Mouse (Mus musculus) lung, postnatal 25 days (tissue): ENCODE results near the gene Pigyl.
"Not testable (repeated sequence)": the region's sequence is repeated elsewhere in the genome, so short reads cannot be mapped to it uniquely, and the experiment has no call there.

Experiments
- DNase-seq: peaks from one replicate; pipeline ENCODE4 v3.0.0; 2022; ENCODE audit warnings: low spot score

Gene Pigyl

GRCm38 (mm10) chr9:22138480-22138879 is 18.2 kb upstream of the Pigyl start:
- DNase-seq = no peak

DNA sequence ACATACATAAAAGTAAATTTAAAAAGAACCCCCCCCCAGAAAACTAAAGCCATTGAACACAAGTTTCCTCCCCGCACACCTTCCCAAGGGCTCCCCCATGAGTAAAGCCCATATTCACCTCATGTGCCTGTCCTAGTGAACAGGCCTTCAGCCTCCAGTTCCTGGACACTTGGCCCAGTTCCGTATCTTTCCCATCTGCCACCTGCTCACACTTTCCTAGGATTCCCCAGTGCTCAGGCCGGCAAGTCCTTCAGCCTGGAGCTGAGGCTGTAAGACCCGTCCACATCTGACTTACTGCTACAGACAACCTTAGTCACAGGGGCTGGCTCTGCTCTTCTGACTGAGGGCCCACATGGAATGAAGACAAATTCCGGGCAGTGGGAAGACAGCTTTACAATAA is 16.9 kb upstream of the Pigyl start:
- DNase-seq = no peak

GRCm38 (mm10) chr9:22143108-22144037 is 13.3 kb upstream of the Pigyl start:
- DNase-seq = peak; percentile 88

- DNase-seq = no peak
Measured at GRCm38 (mm10) chr9:22144304-22144965, 12.2 kb upstream of the Pigyl start.

GRCm38 (mm10) chr9:22149426-22150248 is 7.0 kb upstream of the Pigyl start:
- peak; percentile 35 for DNase-seq

DNA sequence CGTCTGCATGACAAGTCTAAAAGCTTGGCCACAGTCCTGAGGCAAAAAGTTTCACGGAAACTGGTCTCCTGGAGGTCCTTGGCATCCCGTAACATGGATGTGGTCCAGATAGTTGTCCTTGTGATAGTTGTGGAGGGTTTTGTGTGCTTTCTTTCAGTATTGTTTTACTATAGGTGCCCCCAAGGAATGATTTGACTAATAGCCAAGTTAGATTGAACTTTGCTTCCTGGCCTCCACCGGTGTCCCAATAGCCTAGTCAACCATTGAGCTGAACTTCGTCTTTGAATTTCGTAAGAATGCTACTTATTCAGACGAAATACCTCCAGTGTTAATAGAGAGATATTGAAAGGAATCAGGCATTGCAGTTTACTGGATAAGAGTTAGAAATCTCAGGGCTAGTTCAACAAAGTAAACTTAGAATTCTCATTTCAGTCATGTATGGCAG is 6.4 kb upstream of the Pigyl start:
- DNase-seq = not testable (repeated sequence)

- no peak for DNase-seq
Measured at GRCm38 (mm10) chr9:22150946-22151345, 5.7 kb upstream of the Pigyl start.

DNA sequence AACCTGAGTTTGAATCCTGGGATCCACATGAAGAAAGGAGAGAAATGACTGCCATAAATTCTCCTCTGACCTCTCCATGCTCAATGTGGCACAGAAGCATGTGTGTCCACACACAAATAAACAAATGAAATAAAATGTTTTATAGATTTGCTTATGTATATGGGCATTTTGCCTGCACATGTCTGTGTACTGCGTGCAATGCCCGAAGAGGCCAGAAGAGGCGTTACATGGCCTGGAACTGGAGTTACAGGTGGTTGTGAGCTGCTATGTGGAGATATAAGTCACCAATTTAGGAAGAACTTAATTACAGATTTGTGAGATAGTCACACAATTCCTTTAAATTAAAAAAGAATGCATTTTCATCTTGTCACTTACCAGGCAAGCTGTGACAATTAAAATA is 2.8 kb upstream of the Pigyl start:
- no peak for DNase-seq

DNA sequence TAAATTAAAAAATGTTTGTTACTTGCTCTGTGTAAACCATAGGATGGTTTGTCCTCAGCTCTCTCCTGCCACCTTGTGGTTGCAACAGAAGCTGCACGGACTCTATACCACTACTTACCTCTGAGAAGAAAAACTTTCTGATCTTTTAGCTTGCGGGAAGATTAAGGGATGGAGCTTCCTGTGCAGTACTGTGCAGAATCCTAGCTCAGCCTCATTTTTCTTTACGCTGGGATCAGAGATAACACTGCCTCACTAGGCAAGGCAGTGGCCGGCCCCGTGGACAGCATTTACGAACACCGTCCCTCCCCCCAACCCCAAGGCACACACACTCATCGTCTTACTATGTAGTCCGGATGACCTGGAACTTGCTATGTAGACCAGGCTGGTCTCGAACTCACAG is 1.0 kb upstream of the Pigyl start:
- DNase-seq = peak; percentile 80

DNA sequence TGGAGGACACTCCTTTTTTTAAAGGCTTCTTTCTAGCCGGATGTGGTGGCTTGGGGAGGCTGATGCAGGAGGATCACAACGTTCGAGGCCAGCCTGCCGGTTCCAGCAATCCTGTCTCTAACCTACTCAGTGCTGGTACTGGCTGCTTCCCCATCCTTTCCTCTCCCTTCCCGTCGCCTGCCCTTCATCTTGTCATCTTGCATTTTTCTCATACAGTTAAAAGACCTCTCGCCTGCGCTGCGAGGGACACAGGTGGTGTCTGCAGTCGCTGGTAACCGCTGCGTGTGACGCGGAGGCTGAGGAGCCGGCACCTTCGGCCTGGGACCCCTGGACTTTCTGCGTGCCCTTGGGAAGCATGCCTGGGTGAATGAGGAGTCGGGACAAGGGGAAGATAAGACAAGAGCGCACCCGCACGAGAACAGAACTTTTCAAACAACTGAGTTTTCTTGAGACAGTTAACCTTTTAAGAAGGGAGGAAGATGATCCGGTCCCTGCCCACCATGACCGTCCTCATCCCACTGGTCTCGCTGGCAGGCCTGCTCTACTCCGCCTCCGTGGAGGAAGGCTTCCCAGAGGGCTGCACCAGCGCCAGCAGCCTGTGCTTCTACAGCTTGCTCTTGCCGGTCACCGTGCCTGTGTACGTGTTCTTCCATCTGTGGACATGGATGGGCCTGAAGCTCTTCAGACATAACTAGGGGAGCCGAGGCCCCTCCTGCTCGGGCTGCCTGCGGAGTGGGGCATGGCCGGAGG is 1.0 kb downstream of the Pigyl start:
- DNase-seq = no peak

GRCm38 (mm10) chr9:22161299-22161698 is 4.7 kb downstream of the Pigyl start:
- DNase-seq = no peak

DNA sequence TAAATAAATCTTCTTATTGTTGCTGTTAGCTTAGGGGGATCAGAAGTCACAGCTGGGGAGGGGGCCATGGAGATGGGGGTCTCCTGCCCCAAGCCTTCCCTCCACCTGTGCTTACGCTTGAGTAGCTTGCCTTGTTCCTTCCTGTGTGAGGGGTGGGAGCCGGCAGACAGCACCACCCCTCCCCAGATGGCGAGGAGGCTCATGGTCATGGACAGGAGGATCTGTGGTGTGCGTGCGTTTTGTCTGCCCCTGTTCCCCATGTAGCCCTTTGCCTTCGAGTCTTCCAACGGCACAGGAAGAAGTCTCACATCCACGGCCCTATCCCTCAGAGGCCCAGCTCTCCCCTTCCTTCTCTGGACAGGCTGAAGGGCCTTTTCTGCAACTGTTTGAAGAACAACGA is 5.7 kb downstream of the Pigyl start:
- no peak for DNase-seq

DNA sequence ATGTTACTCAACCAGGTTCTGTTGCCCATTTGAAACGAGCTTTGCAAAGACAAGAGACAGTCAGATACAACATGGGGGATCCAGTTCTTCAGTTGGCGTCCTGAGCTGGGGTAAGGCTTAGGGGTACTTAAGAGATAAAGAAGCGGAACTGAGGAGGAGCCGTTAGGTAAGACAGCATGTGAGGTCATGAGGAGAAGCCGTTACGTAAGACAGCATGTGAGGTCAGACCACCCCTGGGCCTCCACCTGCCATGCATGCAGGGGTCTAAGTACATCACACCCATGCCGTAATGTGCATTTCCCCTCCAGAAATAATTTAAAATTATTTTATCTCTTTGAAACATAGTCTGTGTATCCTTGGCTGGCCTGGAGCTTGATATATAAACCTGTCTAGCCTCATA is 6.3 kb downstream of the Pigyl start:
- no peak for DNase-seq

DNA sequence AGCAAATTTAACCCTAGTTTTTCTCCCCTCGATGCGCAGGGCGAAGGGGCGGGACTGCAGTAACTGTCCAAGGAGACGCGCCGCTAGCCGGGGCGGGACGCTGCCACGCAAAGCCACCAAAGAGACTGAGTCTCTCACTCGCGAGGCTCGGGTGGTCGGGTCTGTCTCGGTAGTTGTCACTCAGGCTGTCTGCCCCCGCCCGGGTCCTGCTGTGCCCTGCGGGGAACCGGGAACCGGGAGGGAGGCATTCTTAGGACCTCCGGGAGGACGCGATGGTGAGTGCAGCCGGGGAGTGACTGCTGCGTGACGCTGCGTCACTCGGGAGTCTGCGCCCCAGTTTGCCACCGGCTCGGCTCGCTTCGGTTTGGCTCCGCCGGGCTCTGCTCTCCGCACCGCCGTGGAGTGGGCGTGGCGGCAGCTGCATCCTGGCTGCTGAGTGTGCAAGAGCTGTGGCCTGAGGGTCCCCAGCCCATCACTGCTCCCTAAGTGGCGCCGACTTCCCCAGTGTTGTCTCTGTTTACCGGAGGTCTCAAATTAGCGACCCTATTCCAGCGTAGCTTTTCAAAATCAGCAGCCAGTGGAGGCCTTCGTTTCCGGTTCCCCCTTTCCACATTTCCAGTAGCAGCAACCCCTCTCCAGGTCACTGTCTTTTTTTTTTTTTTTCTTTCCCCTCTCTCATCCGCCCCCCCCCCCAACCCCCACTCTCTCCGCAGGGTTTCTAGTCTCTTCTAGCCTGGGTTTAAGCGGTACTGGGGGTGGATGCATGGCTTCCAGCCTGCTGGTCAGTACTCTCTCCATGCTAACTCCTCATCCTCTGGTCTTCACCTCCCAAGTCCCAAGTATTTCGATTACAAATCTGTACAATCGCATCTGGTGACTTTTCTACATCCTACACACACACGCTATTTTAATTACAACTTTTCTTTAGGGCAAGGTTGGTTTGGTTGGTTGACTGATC is 8.3 kb downstream of the Pigyl start:
- no peak for DNase-seq

GRCm38 (mm10) chr9:22165964-22166363 is 9.3 kb downstream of the Pigyl start:
- no peak for DNase-seq

GRCm38 (mm10) chr9:22166686-22167085 is 10.0 kb downstream of the Pigyl start:
- no peak for DNase-seq

GRCm38 (mm10) chr9:22167751-22168150 is 11.1 kb downstream of the Pigyl start:
- DNase-seq = no peak

- DNase-seq = no peak
Measured at GRCm38 (mm10) chr9:22169327-22169726, 12.7 kb downstream of the Pigyl start.

- DNase-seq = no peak
Measured at GRCm38 (mm10) chr9:22172318-22172717, 15.7 kb downstream of the Pigyl start.

DNA sequence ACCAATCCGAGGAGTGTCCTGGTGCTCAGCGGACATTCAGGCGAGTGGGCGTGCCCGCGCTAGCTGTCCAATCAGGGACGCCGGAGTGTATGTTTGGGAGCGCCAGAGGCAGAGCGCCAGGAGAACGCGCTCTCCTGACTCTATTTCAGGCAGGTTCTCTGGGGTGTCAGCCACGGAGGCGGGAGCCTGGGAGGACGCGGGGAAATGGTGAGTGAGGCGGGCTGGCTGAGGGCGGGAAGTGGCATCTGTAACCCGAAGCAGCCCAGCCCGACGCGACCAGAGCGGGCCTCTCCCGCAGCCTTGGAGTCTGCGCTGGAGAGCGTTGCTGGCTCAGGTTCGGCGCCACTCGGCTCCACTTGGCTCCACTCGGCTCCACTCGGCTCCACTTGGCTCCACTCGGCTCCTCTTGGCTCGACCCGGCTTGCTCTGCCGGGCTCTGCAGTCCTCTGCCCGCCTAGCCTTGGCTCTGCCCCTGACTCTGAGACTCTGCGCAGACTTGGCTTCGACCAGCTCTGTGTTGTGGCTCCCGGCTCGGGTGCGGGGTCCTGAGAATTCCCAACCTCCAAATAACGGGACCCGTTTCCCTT is 31.5 kb downstream of the Pigyl start, which contains the start of gene Zfp872:
Zfp872 (plus strand) TSS at position 66 of the 587 bp plus-strand sequence.
- peak; percentile 50 for DNase-seq
